Mouse (Mus musculus): ENCODE data around the gene Aldh16a1. TPM values are rescaled to one million over a fixed set of nuclear protein-coding genes. Genes with fewer than 3 reads are reported as not detected.
"Not testable (repeated sequence)": the region's sequence is repeated elsewhere in the genome, so short reads cannot be mapped to it uniquely, and the experiment has no call there.

Aldh16a1 gene
- polyA plus RNA-seq, 1 experiment = 106 TPM

DNA sequence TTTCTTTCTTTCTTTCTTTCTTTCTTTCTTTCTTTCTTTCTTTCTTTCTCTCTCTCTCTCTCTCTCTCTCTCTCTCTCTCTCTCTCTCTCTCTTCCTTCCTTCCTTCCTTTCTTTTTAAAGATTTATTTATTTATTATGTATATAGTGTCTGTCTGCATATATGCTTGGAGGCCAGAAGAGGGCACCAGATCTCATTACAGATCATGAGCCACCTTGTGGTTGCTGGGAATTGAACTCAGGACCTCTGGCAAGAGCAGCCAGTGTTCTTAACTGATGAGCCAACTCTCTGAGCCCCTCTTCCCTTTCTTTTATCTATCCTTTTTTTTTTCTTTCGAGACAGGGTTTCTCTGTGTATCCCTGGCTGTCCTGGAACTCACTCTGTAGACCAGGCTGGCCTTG, 19.4 kb upstream of the Aldh16a1 start:
- peak; percentile 45 for TF ChIP-seq CTCF (conservative IDR thresholded peaks at IDR 0.05; ENCODE audit: insufficient read depth, insufficient read length, low read depth, low read length)
- H3K27me3 ChIP-seq (replicated peaks; ENCODE audit: control insufficient read depth, insufficient read depth, low read length); H3K36me3 ChIP-seq (ENCODE audit: control insufficient read depth, insufficient read depth, low read length); DNase-seq; H3K27ac ChIP-seq (ENCODE audit: insufficient read depth, low read depth, low read length); H3K4me3 ChIP-seq (ENCODE audit: insufficient read depth, low read depth, low read length); H3K4me1 ChIP-seq (ENCODE audit: control insufficient read depth, insufficient read depth, low read length): not testable (repeated sequence)
- 52% methylated on average over 1 of the region's 1 CpGs for WGBS

DNA sequence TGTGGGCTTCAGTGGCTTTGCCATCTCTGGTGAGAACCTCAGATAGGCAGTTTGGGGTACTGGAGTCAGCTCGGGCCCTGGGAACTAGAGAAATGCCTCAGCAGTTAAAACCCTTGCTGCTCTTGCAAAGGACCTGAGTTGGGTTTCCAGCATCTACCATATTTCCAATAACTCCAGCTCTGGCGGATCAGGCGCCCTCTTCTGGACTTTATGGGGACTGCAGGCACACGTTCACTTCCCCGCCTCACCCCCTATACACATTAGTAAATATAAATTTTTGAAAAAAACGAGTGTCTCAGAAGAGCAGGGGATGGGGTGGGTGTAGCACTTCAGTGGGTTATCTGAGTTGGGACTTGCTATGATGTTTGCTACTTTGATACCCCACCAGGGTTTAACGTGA, 18.6 kb upstream of the Aldh16a1 start:
- H3K4me1 ChIP-seq (ENCODE audit: control insufficient read depth, insufficient read depth, low read length) = no peaks in the 10 kb centered on the region
- H3K4me3 ChIP-seq (ENCODE audit: insufficient read depth, low read depth, low read length) = no peak overlapping the region
- WGBS = 65% methylated on average over 7 of the region's 7 CpGs
- H3K27ac ChIP-seq (ENCODE audit: insufficient read depth, low read depth, low read length) = no peak overlapping the region
- TF ChIP-seq CTCF (conservative IDR thresholded peaks at IDR 0.05; ENCODE audit: insufficient read depth, insufficient read length, low read depth, low read length) (peak; percentile 27; the same call in 1 of the 2 replicates), POLR2A (IDR thresholded peaks at IDR 0.05; ENCODE audit: low read depth, low read length) (no peak)
- DNase-seq = no peak
- peaks cover 4% of the 10 kb centered on the region for H3K27me3 ChIP-seq (replicated peaks; ENCODE audit: control insufficient read depth, insufficient read depth, low read length)
- H3K36me3 ChIP-seq (ENCODE audit: control insufficient read depth, insufficient read depth, low read length) = no peaks in the 10 kb centered on the region

DNA sequence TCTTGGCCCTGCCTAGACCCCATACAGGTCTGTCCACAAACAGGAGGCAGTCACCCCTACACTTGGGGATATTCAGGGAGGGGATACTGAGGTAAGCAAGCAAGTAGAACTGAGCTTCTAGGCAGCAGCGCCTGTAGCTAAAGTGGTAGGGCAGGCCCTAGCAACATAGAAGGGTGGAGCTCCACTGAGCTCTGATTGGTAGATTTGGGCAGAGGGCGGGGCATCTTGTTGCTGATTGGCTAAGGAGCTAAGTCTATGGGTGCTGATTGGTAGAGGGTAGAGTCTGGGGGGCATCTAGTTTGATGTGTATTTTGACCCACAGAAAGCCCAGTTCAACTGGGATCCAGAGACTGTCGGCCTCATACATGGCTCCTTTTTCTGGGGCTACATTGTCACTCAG, 15.1 kb upstream of the Aldh16a1 start:
- DNase-seq = no peak
- H3K4me1 ChIP-seq (ENCODE audit: control insufficient read depth, insufficient read depth, low read length) = no peaks in the 10 kb centered on the region
- no peak overlapping the region for H3K4me3 ChIP-seq (ENCODE audit: insufficient read depth, low read depth, low read length)
- H3K27me3 ChIP-seq (replicated peaks; ENCODE audit: control insufficient read depth, insufficient read depth, low read length) = peaks cover 2% of the 10 kb centered on the region
- H3K27ac ChIP-seq (ENCODE audit: insufficient read depth, low read depth, low read length) = no peak overlapping the region
- H3K36me3 ChIP-seq (ENCODE audit: control insufficient read depth, insufficient read depth, low read length) = no peaks in the 10 kb centered on the region
- WGBS = 91% methylated on average over 3 of the region's 3 CpGs
- TF ChIP-seq CTCF (conservative IDR thresholded peaks at IDR 0.05; ENCODE audit: insufficient read depth, insufficient read length, low read depth, low read length) = no peak
- TF ChIP-seq POLR2A (IDR thresholded peaks at IDR 0.05; ENCODE audit: low read depth, low read length) = no peak

DNA sequence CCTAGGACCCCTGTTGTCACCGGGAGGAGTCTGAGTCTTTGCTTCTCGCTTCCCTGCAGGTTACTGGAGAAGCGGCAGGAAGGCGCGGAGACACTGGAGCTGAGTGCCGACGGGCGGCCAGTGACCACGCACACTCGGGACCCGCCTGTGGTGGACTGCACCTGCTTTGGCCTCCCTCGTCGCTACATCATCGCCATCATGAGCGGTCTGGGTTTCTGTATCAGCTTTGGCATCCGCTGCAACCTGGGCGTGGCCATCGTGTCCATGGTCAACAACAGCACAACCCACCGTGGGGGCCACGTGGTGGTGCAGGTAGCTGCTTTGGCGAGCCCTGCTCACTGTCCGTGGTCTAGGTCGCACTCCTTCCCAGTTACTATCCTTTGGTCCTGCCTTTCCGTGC, 14.3 kb upstream of the Aldh16a1 start:
- H3K4me3 ChIP-seq (ENCODE audit: insufficient read depth, low read depth, low read length) = no peak overlapping the region
- no peak overlapping the region for H3K27ac ChIP-seq (ENCODE audit: insufficient read depth, low read depth, low read length)
- H3K36me3 ChIP-seq (ENCODE audit: control insufficient read depth, insufficient read depth, low read length) = no peaks in the 10 kb centered on the region
- 6% methylated on average over 24 of the region's 24 CpGs for WGBS
- H3K27me3 ChIP-seq (replicated peaks; ENCODE audit: control insufficient read depth, insufficient read depth, low read length) = peaks cover 2% of the 10 kb centered on the region
- H3K4me1 ChIP-seq (ENCODE audit: control insufficient read depth, insufficient read depth, low read length) = no peaks in the 10 kb centered on the region
- no peak for DNase-seq
- TF ChIP-seq CTCF (conservative IDR thresholded peaks at IDR 0.05; ENCODE audit: insufficient read depth, insufficient read length, low read depth, low read length) = no peak
- no peak for TF ChIP-seq POLR2A (IDR thresholded peaks at IDR 0.05; ENCODE audit: low read depth, low read length)

DNA sequence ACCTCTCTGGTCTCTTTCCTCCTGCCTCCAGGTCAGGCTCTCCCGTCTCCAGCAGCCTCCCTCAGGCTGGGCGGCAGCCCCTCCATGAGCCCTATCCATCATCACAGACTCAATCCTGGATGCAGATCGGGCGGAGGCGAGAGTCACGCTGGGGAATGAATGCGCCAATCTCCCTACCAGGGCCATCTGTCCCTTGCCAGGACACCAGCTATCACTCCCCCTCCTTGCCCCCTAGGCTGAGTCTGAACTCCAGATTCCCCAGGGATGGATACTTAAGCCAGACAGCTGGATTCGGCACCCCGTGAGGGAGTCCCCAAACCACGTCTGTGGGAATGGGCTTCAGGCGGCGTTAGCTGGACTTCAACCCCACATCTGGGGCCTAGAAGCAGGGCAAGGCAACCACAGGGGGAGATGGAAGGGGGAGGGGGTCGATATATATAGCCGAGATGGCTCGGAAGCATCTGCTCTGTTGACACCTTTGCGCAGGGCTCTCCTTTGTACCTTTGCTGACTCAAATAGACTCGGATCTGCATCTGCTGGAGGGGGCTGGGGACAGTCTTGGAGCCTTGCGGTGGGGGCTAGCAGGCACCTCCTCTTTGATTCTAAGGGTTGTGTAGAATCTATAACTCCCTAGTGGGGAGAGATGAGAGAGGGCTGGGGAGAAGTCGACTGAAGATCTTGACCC, 13.5 kb upstream of the Aldh16a1 start:
- WGBS = 5% methylated on average over 19 of the region's 19 CpGs
- Histone ChIP-seq H3K4me1 (ENCODE audit: control insufficient read depth, insufficient read depth, low read length) (no peaks in the 10 kb centered on the region), H3K36me3 (ENCODE audit: control insufficient read depth, insufficient read depth, low read length) (no peaks in the 10 kb centered on the region), H3K4me3 (ENCODE audit: insufficient read depth, low read depth, low read length) (no peak overlapping the region), H3K27ac (ENCODE audit: insufficient read depth, low read depth, low read length) (no peak overlapping the region), H3K27me3 (replicated peaks; ENCODE audit: control insufficient read depth, insufficient read depth, low read length) (peaks cover 2% of the 10 kb centered on the region)
- no peak for DNase-seq
- no peak for TF ChIP-seq CTCF (conservative IDR thresholded peaks at IDR 0.05; ENCODE audit: insufficient read depth, insufficient read length, low read depth, low read length)

DNA sequence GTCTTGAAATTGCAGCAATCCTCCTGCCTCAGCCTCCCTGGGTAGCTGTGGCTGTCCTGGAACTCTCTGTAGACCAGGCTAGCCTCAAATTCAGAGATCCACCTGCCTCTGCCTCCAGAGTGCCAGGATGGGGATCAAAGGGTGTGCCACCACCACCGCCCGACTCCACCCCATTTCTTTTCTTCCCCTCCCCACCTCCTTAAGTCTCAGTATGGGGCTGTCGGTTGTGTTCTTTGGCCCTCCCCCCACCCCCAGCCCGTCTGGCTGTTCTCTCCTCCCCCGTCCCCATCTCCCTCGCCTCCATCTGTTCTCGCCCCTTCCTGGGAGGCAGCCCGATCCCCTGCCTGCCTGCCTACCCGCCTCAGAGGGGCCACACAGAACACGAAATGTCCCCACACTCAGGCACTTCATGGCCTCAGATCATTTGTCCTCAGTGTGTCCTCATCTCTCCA, 12.6 kb upstream of the Aldh16a1 start:
- TF ChIP-seq POLR2A (IDR thresholded peaks at IDR 0.05; ENCODE audit: low read depth, low read length) (no peak), CTCF (conservative IDR thresholded peaks at IDR 0.05; ENCODE audit: insufficient read depth, insufficient read length, low read depth, low read length) (no peak)
- Histone ChIP-seq H3K27me3 (replicated peaks; ENCODE audit: control insufficient read depth, insufficient read depth, low read length) (peaks cover 2% of the 10 kb centered on the region), H3K4me1 (ENCODE audit: control insufficient read depth, insufficient read depth, low read length) (no peaks in the 10 kb centered on the region), H3K27ac (ENCODE audit: insufficient read depth, low read depth, low read length) (no peak overlapping the region), H3K36me3 (ENCODE audit: control insufficient read depth, insufficient read depth, low read length) (no peaks in the 10 kb centered on the region), H3K4me3 (ENCODE audit: insufficient read depth, low read depth, low read length) (no peak overlapping the region)
- DNase-seq = no peak
- WGBS = 31% methylated on average over 10 of the region's 10 CpGs

DNA sequence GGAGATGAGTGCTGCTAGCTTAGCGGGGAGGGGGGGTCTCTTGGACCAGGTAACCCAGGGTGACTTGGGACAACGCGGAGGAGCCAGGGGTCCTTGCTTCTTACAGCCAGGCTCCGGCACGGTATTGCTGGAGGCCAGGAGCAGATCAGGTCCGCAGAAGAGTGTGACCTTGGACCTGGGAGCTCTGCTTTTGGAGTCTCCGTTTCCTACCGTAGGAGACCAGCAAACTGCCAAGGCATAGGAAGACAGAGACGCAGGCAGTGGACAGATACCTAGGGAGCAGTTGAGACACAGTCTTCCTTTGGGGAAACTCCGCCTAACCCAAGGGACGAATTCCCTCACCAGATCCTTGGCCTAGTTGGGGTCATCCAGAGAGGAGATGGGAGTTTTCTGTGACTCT, 11.3 kb upstream of the Aldh16a1 start:
- 68% methylated on average over 11 of the region's 11 CpGs for WGBS

More for the DNA sequence above, 11.3 kb upstream of the Aldh16a1 start:
- Histone ChIP-seq H3K27me3 (replicated peaks; ENCODE audit: control insufficient read depth, insufficient read depth, low read length) (peaks cover 2% of the 10 kb centered on the region), H3K27ac (ENCODE audit: insufficient read depth, low read depth, low read length) (no peak overlapping the region), H3K36me3 (ENCODE audit: control insufficient read depth, insufficient read depth, low read length) (no peaks in the 10 kb centered on the region), H3K4me3 (ENCODE audit: insufficient read depth, low read depth, low read length) (no peak overlapping the region), H3K4me1 (ENCODE audit: control insufficient read depth, insufficient read depth, low read length) (no peaks in the 10 kb centered on the region; the same call in 1 of the 2 replicates)
- TF ChIP-seq POLR2A (IDR thresholded peaks at IDR 0.05; ENCODE audit: low read depth, low read length) (no peak), CTCF (conservative IDR thresholded peaks at IDR 0.05; ENCODE audit: insufficient read depth, insufficient read length, low read depth, low read length) (no peak)
- no peak for DNase-seq

Data from kidney, adult 2 months (tissue).